Mouse (Mus musculus): ENCODE results near the gene Dhdds.

DNA sequence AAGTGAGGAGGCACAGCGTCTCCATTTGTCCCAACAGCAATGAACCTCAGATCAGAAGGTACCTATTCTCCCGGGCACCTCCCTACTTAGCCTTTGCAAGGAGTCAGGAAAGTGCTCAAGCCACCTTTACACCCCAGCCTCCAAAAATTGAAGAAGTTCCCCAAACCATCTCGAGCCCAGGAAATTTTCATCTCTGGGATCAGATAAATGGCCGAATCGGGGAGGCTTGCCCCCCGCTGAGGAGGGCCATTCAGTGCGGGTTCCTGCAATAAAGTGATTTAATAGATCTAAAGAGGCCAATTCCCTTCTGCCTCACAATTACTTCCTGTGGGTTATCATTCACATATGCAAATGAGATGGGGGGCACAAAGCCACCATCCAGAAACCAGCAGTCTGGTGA lies 15.5 kb upstream of the Dhdds start:
- TF ChIP-seq CTCF (IDR thresholded peaks at IDR 0.05; ENCODE audit: control insufficient read depth, insufficient read depth, low read length) = no peak
- no peak for TF ChIP-seq POLR2A (IDR thresholded peaks at IDR 0.05; ENCODE audit: borderline replicate concordance, control insufficient read depth, low read depth, low read length)
